Mouse (Mus musculus): ENCODE measurements around the gene Csf3. TPM values are rescaled to one million over a fixed set of nuclear protein-coding genes. Genes with fewer than 3 reads are reported as not detected.

Csf3 gene
- polyA plus RNA-seq, 1 experiment from 2014 or later, result not detected

DNA sequence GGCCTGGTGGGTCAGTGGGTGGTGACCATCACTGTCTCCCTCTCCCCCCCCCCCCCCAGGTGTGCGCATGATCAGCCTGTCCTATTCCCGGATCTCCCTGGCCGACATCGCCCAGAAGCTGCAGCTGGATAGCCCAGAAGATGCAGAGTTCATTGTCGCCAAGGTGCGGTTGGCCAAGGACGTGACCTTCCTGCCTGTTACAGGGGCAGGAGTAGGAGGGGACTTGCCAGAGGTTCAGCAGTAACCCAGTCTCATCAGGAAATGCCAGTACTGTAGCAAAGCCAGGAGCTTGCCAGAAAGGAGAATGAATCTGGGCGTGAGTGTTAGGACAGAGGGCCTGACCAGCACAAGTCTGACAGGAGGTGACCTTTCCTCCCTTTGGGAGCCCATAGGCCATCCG lies 7.3 kb upstream of the Csf3 start:
- DNase-seq, result no peak
- H3K27ac ChIP-seq (ENCODE audit: low read depth), result no peak overlapping the region
- 88% methylated on average over 9 of the region's 9 CpGs for WGBS (ENCODE audit: insufficient replicate concordance)
- H3K4me2 ChIP-seq (ENCODE audit: low read depth, low read length), result no peak overlapping the region
- no peak for TF ChIP-seq EP300 (IDR thresholded peaks at IDR 0.05; ENCODE audit: low read depth)
- TF ChIP-seq CTCF (IDR thresholded peaks at IDR 0.05; ENCODE audit: low read depth), result no peak
- no peak for ATAC-seq
- peaks cover 58% of the 10 kb centered on the region for H3K36me3 ChIP-seq (replicated peaks; ENCODE audit: insufficient read depth, low read length)
- no peak overlapping the region for H3K4me3 ChIP-seq (ENCODE audit: low read depth, low read length)
- no peaks in the 10 kb centered on the region for H3K27me3 ChIP-seq (ENCODE audit: insufficient read depth, low read length)
- no peak overlapping the region for H3K9ac ChIP-seq (replicated peaks)
- H3K9me3 ChIP-seq (ENCODE audit: low read length), result no peaks in the 10 kb centered on the region
- no peaks in the 10 kb centered on the region for H3K4me1 ChIP-seq (ENCODE audit: insufficient read depth)

- no peak overlapping the region for H3K4me2 ChIP-seq (ENCODE audit: low read depth, low read length)
- no peaks in the 10 kb centered on the region for H3K9me3 ChIP-seq (ENCODE audit: low read length)
- TF ChIP-seq CTCF (IDR thresholded peaks at IDR 0.05; ENCODE audit: low read depth), result no peak
- no peak for TF ChIP-seq EP300 (IDR thresholded peaks at IDR 0.05; ENCODE audit: low read depth)
- 80% methylated on average over 9 of the region's 9 CpGs for WGBS (ENCODE audit: insufficient replicate concordance)
- no peaks in the 10 kb centered on the region for H3K27me3 ChIP-seq (ENCODE audit: insufficient read depth, low read length)
- DNase-seq, result no peak
- H3K36me3 ChIP-seq (replicated peaks; ENCODE audit: insufficient read depth, low read length), result peaks cover 58% of the 10 kb centered on the region
- no peak for ATAC-seq
- no peaks in the 10 kb centered on the region for H3K4me1 ChIP-seq (ENCODE audit: insufficient read depth)
- no peak overlapping the region for H3K9ac ChIP-seq (replicated peaks)
- no peak overlapping the region for H3K4me3 ChIP-seq (ENCODE audit: low read depth, low read length)
- H3K27ac ChIP-seq (ENCODE audit: low read depth), result no peak overlapping the region
Measured at GRCm38 (mm10) chr11:98694301-98694700, 6.8 kb upstream of the Csf3 start.

DNA sequence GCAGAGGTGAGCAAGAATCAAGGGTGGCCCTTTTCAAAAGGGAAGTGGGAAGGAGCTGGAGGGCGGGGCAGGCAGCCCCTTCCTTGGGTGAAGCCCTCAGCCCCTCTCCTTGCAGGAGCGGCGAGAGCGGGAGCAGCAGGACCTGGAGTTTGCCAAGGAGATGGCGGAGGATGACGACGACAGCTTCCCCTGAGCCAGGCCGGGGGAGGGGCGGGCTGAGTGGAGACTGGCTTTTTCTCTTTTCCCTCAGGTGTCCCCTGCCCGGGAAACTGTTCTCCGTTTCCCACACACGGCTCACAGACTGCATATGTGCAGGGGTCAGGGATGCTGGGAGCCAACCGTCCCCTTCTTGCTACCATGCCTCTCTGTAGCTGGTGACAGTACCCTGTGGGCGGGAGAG lies 5.7 kb upstream of the Csf3 start:
- no peak for TF ChIP-seq CTCF (IDR thresholded peaks at IDR 0.05; ENCODE audit: low read depth)
- no peak for TF ChIP-seq EP300 (IDR thresholded peaks at IDR 0.05; ENCODE audit: low read depth)

GRCm38 (mm10) chr11:98696454-98697216 lies 4.4 kb upstream of the Csf3 start:
- no peaks in the 10 kb centered on the region; the same call in 1 of the 2 replicates for H3K4me1 ChIP-seq (ENCODE audit: insufficient read depth)
- no peaks in the 10 kb centered on the region for H3K9me3 ChIP-seq (ENCODE audit: low read length)
- ATAC-seq (no peak), DNase-seq (no peak)
- H3K27ac ChIP-seq (ENCODE audit: low read depth), result no peak overlapping the region
- H3K4me2 ChIP-seq (ENCODE audit: low read depth, low read length), result no peak overlapping the region
- TF ChIP-seq CTCF (IDR thresholded peaks at IDR 0.05; ENCODE audit: low read depth), result no peak
- TF ChIP-seq EP300 (IDR thresholded peaks at IDR 0.05; ENCODE audit: low read depth), result no peak
- H3K4me3 ChIP-seq (ENCODE audit: low read depth, low read length), result no peak overlapping the region
- H3K27me3 ChIP-seq (ENCODE audit: insufficient read depth, low read length), result no peaks in the 10 kb centered on the region
- H3K9ac ChIP-seq (replicated peaks), result no peak overlapping the region
- peaks cover 36% of the 10 kb centered on the region for H3K36me3 ChIP-seq (replicated peaks; ENCODE audit: insufficient read depth, low read length)
- WGBS (ENCODE audit: insufficient replicate concordance), result 77% methylated on average over 14 of the region's 14 CpGs

More for the DNA sequence above, 5.7 kb upstream of the Csf3 start:
- Histone ChIP-seq H3K27me3 (ENCODE audit: insufficient read depth, low read length) (no peaks in the 10 kb centered on the region), H3K36me3 (replicated peaks; ENCODE audit: insufficient read depth, low read length) (peaks cover 48% of the 10 kb centered on the region), H3K27ac (ENCODE audit: low read depth) (no peak overlapping the region), H3K4me2 (ENCODE audit: low read depth, low read length) (no peak overlapping the region), H3K9ac (replicated peaks) (no peak overlapping the region), H3K9me3 (ENCODE audit: low read length) (no peaks in the 10 kb centered on the region), H3K4me1 (ENCODE audit: insufficient read depth) (no peaks in the 10 kb centered on the region), H3K4me3 (ENCODE audit: low read depth, low read length) (no peak overlapping the region)
- DNase-seq, result no peak
- WGBS (ENCODE audit: insufficient replicate concordance), result 79% methylated on average over 14 of the region's 14 CpGs
- no peak for ATAC-seq

DNA sequence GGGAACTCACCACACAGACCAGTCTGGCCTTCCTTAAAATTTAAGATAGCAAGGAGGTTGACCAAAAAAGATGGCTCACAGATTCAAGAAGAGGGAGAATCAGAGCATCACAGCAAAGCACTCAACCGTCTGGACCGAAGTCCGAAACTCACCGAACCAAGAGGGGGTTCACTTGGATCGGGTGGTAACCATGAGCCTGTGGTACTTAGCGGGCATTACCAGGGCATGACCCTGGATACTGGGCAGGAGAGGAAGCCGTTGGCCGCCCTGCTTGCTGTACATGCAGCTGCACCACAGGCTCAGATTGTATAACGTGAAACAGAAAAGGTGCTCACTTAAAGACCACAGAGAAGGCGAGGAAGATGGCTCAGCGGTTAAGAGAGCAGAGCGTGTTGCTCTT lies 3.8 kb upstream of the Csf3 start:
- Histone ChIP-seq H3K27me3 (ENCODE audit: insufficient read depth, low read length) (no peaks in the 10 kb centered on the region), H3K9me3 (ENCODE audit: low read length) (no peaks in the 10 kb centered on the region), H3K4me2 (ENCODE audit: low read depth, low read length) (no peak overlapping the region), H3K4me1 (ENCODE audit: insufficient read depth) (no peaks in the 10 kb centered on the region; the same call in 1 of the 2 replicates), H3K36me3 (replicated peaks; ENCODE audit: insufficient read depth, low read length) (peaks cover 33% of the 10 kb centered on the region), H3K27ac (ENCODE audit: low read depth) (no peak overlapping the region), H3K4me3 (ENCODE audit: low read depth, low read length) (no peak overlapping the region), H3K9ac (replicated peaks) (no peak overlapping the region)
- no peak for DNase-seq
- ATAC-seq, result no peak
- TF ChIP-seq CTCF (IDR thresholded peaks at IDR 0.05; ENCODE audit: low read depth), result no peak
- no peak for TF ChIP-seq EP300 (IDR thresholded peaks at IDR 0.05; ENCODE audit: low read depth)
- 87% methylated on average over 12 of the region's 12 CpGs for WGBS (ENCODE audit: insufficient replicate concordance)

DNA sequence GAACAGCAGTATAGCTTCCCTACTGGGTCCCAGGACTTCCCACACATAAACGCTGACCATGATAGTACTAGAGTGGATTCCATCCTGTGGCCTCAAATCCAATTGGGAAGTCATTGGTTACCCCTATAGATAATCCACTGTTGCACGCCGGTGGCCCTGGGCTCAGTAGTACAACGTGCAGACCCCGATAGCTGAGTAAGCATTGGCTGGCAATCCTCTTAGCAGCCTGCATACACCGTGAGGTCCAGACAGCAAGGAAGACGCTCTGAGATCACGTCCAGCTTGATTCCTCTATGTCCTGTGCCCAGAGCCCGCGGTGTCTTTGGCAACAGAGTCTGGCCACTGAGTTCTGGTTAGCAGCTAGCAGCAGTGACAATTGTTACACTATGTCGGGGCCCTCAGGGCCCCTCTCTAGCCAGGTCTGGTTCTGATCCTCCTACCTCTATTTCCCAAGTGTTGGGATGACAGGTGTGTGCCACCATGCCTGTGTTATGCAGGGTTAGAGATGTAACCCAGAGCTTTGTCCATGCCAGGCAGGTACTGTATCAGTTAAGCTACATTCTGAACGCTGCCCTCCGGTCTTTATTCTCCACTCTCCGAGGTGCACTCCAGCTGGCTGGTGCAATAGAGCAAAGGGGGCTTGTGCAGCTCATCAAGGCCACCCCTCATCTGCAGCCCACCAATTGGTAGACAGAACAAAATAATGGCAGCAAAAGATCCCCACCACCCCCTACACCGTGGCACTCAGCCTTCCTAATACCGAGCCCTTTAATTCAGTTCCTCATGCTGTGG lies 2.0 kb upstream of the Csf3 start:
- DNase-seq, result no peak
- Histone ChIP-seq H3K27me3 (ENCODE audit: insufficient read depth, low read length) (no peaks in the 10 kb centered on the region), H3K4me2 (ENCODE audit: low read depth, low read length) (no peak overlapping the region), H3K9ac (replicated peaks) (no peak overlapping the region), H3K36me3 (replicated peaks; ENCODE audit: insufficient read depth, low read length) (peaks cover 20% of the 10 kb centered on the region), H3K4me1 (ENCODE audit: insufficient read depth) (no peaks in the 10 kb centered on the region; the same call in 1 of the 2 replicates), H3K4me3 (ENCODE audit: low read depth, low read length) (no peak overlapping the region), H3K9me3 (ENCODE audit: low read length) (no peaks in the 10 kb centered on the region), H3K27ac (ENCODE audit: low read depth) (no peak overlapping the region)
- WGBS (ENCODE audit: insufficient replicate concordance), result 80% methylated on average over 16 of the region's 16 CpGs
- ATAC-seq, result no peak
- TF ChIP-seq EP300 (IDR thresholded peaks at IDR 0.05; ENCODE audit: low read depth) (no peak), CTCF (IDR thresholded peaks at IDR 0.05; ENCODE audit: low read depth) (no peak)
